Mouse (Mus musculus) kidney, adult 2 months (tissue): ENCODE data around the gene Epm2aip1. TPM values are rescaled to one million over a fixed set of nuclear protein-coding genes. Genes with fewer than 3 reads are reported as not detected.

Experiments
- DNase-seq: peaks from one replicate; pipeline ENCODE4 v3.0.0; 2021
- H3K27ac ChIP-seq: fragments of 200-500 bp; 2 replicates; pipeline ENCODE4 v1.5.1; 2012; ENCODE audit warnings: low read depth, low read length, control low read depth, inconsistent platforms; ENCODE audit not compliant: insufficient read depth
- H3K27me3 ChIP-seq: fragments of 200-500 bp; replicated peaks from 2 replicates; pipeline ENCODE4 v1.6.1; 2012; ENCODE audit warnings: mild to moderate bottlenecking, moderate library complexity, low read length, inconsistent platforms; ENCODE audit not compliant: control insufficient read depth, insufficient read depth
- H3K36me3 ChIP-seq: fragments of 200-500 bp; 2 replicates; pipeline ENCODE4 v1.6.1; 2012; ENCODE audit warnings: mild to moderate bottlenecking, moderate library complexity, low read length, inconsistent platforms; ENCODE audit not compliant: control insufficient read depth, insufficient read depth
- H3K4me1 ChIP-seq: fragments of 200-500 bp; 2 replicates; pipeline ENCODE4 v1.6.1; 2011; ENCODE audit warnings: low read length; ENCODE audit not compliant: control insufficient read depth, insufficient read depth
- H3K4me3 ChIP-seq: fragments of 200-500 bp; 2 replicates; pipeline ENCODE4 v1.5.1; 2011; ENCODE audit warnings: mild to moderate bottlenecking, low read depth, low read length, control low read depth; ENCODE audit not compliant: insufficient read depth
- CTCF ChIP-seq: fragments of 200-500 bp; conservative IDR thresholded peaks from 2 replicates; pipeline ENCODE4 v1.5.1; 2011; ENCODE audit warnings: low read depth, mild to moderate bottlenecking, control low read depth, low read length, moderate library complexity, mixed read lengths; ENCODE audit not compliant: insufficient read depth, insufficient read length
- POLR2A ChIP-seq: fragments of 200-500 bp; IDR thresholded peaks from one replicate; pipeline ENCODE4 v1.6.1; 2011; ENCODE audit warnings: low read depth, low read length, control low read depth
- WGBS: fragments of 180-500 bp; shearing (Covaris S2); methylation state at CpG from one replicate; pipeline ENCODE4 v1.1.7; 2018; 5-methylcytosine and 5-hydroxymethylcytosine counted together
- polyA plus RNA-seq: library from polyadenylated mRNA; depleted of rRNA; stranded (reverse); fragments of >200 nt; gene quantifications from 2 replicates; pipeline ENCODE4 v1.2.3, GENCODE M21; 2012

The Epm2aip1 gene
- polyA plus RNA-seq, 1 experiment: 8.3 TPM

DNA sequence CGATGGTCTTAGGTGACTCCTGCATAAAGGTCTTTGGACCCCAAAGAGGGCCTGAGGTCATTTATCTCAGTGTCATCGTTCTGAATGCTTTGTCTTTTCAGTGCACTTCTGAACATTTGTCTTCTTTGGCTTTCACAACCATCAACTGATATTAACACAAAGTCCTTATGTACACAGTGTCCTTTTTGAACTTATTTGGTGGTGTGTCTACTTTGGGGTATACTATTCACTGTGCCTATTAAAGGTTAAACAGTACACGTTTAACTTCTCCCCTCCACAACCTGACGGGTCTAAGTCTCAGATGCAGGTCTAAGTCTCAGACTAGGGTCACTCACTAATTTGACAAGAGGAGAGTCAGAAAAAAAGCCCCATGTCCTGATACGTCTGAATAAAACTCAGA, 1.1 kb upstream of the Epm2aip1 start:
- H3K4me3 ChIP-seq: peak overlapping the region; percentile 92
- TF ChIP-seq POLR2A (no peak), CTCF (no peak)
- WGBS: 7% methylated on average over 5 of the region's 5 CpGs
- H3K27ac ChIP-seq: peak overlapping the region; percentile 54; the same call in 1 of the 2 replicates
- H3K36me3 ChIP-seq: no peaks in the 10 kb centered on the region; the same call in 1 of the 2 replicates
- no peak for DNase-seq
- H3K27me3 ChIP-seq: no peaks in the 10 kb centered on the region
- H3K4me1 ChIP-seq: peaks cover 12% of the 10 kb centered on the region

- DNase-seq: no peak
- no peak for TF ChIP-seq CTCF
- TF ChIP-seq POLR2A: no peak
- Histone ChIP-seq H3K36me3 (no peaks in the 10 kb centered on the region; the same call in 1 of the 2 replicates), H3K27me3 (no peaks in the 10 kb centered on the region), H3K4me1 (peaks cover 12% of the 10 kb centered on the region), H3K27ac (peak overlapping the region; percentile 54), H3K4me3 (peak overlapping the region; percentile 92)
- under 1% methylated on average over 32 of the region's 32 CpGs for WGBS
These were observed 684 bp upstream of the Epm2aip1 start for GRCm38 (mm10) chr9:111271056-111271433.

DNA sequence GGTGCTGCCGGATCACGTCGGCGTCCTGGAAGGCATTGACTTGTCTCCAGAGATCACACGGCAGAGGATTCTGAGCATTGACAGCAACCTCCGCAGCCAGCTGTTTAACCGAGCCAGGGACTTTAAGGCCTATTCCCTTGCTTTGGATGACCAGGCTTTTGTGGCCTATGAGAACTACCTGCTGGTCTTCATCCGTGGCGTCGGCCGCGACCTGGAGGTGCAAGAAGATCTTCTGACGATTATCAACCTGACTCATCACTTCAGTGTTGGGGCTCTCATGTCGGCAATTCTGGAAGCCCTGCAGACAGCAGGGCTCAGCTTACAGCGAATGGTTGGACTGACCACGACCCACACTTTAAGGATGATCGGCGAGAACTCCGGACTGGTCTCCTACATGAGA, 627 bp downstream of the Epm2aip1 start:
- TF ChIP-seq CTCF (no peak), POLR2A (no peak)
- H3K36me3 ChIP-seq: no peaks in the 10 kb centered on the region; the same call in 1 of the 2 replicates
- peak; percentile 51 for DNase-seq
- H3K4me1 ChIP-seq: peaks cover 12% of the 10 kb centered on the region
- WGBS: 2% methylated on average over 19 of the region's 19 CpGs
- peak overlapping the region; percentile 84 for H3K4me3 ChIP-seq
- H3K27me3 ChIP-seq: no peaks in the 10 kb centered on the region
- peak overlapping the region; percentile 88 for H3K27ac ChIP-seq

GRCm38 (mm10) chr9:111272996-111273785, 1.5 kb downstream of the Epm2aip1 start:
- no peak overlapping the region for H3K27ac ChIP-seq
- DNase-seq: no peak
- H3K4me1 ChIP-seq: peaks cover 12% of the 10 kb centered on the region
- H3K36me3 ChIP-seq: no peaks in the 10 kb centered on the region; the same call in 1 of the 2 replicates
- TF ChIP-seq POLR2A (no peak), CTCF (no peak)
- H3K4me3 ChIP-seq: peak overlapping the region; percentile 84
- H3K27me3 ChIP-seq: no peaks in the 10 kb centered on the region
- WGBS: 38% methylated on average over 15 of the region's 15 CpGs

DNA sequence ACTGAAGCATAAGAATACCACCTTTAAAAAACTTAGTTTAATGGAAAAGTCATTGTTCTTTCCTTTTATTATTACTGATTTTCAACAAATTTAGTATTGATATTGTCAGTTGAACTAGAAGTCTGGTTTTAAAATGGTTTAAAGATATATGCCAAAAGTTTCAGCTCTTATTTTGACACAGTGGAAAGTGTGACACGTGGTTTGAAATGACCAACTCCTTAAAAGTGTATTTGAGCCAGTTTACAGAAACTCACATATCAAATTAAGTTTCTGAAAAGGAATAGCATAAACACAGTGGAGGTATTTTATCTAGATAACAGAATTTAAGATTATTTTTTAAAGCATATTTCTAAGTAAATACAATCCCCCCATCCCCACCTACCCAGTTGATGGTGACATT, 2.2 kb downstream of the Epm2aip1 start:
- no peaks in the 10 kb centered on the region; the same call in 1 of the 2 replicates for H3K36me3 ChIP-seq
- peaks cover 12% of the 10 kb centered on the region for H3K4me1 ChIP-seq
- no peak overlapping the region for H3K27ac ChIP-seq
- 29% methylated on average over 1 of the region's 1 CpGs for WGBS
- DNase-seq: no peak
- H3K4me3 ChIP-seq: no peak overlapping the region
- H3K27me3 ChIP-seq: no peaks in the 10 kb centered on the region
- TF ChIP-seq POLR2A (no peak), CTCF (no peak)

DNA sequence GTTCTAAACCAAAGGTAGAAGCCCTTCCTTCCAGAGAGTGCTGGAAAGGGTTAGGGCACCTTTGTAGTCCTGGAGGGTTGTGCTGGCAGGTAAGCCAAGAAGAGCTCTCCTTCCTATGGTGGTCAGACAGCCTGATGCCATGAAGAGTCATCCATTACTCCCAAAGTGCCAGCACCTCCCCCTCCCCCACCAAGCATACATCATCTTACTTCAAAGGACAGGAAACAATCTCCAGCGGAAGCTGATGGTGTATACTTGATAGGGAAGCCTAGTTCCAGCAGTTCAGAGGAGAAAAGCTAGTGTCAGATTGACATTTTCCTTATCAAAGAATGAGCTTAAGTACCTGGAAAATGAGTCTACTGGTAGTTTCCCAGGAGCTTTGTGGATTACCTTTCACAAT, 3.4 kb downstream of the Epm2aip1 start:
- H3K4me1 ChIP-seq: peaks cover 12% of the 10 kb centered on the region
- no peak overlapping the region for H3K27ac ChIP-seq
- H3K36me3 ChIP-seq: no peaks in the 10 kb centered on the region; the same call in none of the 2 replicates
- no peak overlapping the region for H3K4me3 ChIP-seq
- 17% methylated on average over 1 of the region's 1 CpGs for WGBS
- DNase-seq: peak; percentile 17
- no peaks in the 10 kb centered on the region for H3K27me3 ChIP-seq
- TF ChIP-seq CTCF (no peak), POLR2A (no peak)

- WGBS: 76% methylated on average over 3 of the region's 3 CpGs
These were observed 13.3 kb downstream of the Epm2aip1 start for GRCm38 (mm10) chr9:111285061-111285460.

More at GRCm38 (mm10) chr9:111285061-111285460, 13.3 kb downstream of the Epm2aip1 start:
- H3K27me3 ChIP-seq: no peaks in the 10 kb centered on the region
- TF ChIP-seq POLR2A (no peak), CTCF (no peak)
- H3K36me3 ChIP-seq: no peaks in the 10 kb centered on the region
- DNase-seq: no peak
- peaks cover 5% of the 10 kb centered on the region; the same call in 1 of the 2 replicates for H3K4me1 ChIP-seq
- no peak overlapping the region for H3K27ac ChIP-seq
- H3K4me3 ChIP-seq: no peak overlapping the region
